Mouse (Mus musculus) gastrocnemius, adult 18-20 months (tissue): ENCODE measurements around the gene Nipal4. TPM values are rescaled to one million over a fixed set of nuclear protein-coding genes. Genes with fewer than 3 reads are reported as not detected.
"Not testable (repeated sequence)": the region's sequence is repeated elsewhere in the genome, so short reads cannot be mapped to it uniquely, and the experiment has no call there.

Experiments
- DNase-seq: peaks from one replicate; pipeline ENCODE4 v3.0.0; 2021; ENCODE audit warnings: low spot score
- long read RNA-seq, 2 experiments: library from polyadenylated mRNA; stranded (forward); transcript quantifications; one replicate each; pipeline ENCODE4 v2.0.0; 2021
- total RNA-seq, 2 experiments: library from RNA; stranded (reverse); gene quantifications; 2 replicates each; pipeline ENCODE4 v1.2.3; 2021

Gene Nipal4
- not detected for total RNA-seq
- long read RNA-seq, experiment 1: 0 reads
- long read RNA-seq, experiment 2: 0 reads

DNA sequence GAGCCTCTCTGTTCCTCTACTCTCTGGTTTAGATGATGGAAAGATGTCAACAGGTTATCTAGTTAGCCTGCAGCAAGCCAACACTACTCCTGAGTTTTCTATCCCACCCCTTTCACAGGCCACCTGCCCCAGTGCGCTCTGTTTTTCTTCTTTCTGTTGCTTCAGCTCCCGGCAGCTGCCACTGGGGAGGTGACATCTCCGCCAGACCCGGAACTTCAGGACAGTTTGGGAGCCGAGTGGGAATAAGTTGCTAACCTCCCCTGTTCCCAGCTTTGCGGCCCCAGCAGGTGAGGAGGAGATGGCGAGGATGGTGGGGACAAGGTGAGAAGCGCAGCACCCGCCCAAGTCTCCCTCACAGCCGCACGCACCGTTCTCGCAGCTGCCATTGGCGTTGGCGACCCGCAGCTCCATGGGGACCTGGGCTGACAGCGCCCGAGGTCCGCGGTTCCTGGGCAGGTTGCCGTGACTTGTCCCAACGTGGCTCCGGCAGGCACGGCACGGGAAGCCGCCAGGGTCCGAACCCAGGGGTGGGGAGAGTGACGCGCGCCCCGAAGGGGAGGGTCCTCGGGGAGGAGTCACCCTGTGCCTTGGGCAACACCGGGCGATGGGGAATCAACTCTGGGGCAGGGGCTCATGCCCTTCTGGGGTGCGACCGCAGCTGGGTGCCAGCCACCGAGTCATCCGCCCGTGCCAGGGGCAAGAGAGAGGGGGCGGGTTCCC is at the start of gene Nipal4:
Gene Nipal4, minus strand, starts transcription at position 643 of the 720 bp plus-strand sequence.
- DNase-seq: no peak

GRCm38 (mm10) chr11:46215354-46215753 is 49.0 kb upstream of the Nipal4 start:
- DNase-seq: peak; percentile 57

DNA sequence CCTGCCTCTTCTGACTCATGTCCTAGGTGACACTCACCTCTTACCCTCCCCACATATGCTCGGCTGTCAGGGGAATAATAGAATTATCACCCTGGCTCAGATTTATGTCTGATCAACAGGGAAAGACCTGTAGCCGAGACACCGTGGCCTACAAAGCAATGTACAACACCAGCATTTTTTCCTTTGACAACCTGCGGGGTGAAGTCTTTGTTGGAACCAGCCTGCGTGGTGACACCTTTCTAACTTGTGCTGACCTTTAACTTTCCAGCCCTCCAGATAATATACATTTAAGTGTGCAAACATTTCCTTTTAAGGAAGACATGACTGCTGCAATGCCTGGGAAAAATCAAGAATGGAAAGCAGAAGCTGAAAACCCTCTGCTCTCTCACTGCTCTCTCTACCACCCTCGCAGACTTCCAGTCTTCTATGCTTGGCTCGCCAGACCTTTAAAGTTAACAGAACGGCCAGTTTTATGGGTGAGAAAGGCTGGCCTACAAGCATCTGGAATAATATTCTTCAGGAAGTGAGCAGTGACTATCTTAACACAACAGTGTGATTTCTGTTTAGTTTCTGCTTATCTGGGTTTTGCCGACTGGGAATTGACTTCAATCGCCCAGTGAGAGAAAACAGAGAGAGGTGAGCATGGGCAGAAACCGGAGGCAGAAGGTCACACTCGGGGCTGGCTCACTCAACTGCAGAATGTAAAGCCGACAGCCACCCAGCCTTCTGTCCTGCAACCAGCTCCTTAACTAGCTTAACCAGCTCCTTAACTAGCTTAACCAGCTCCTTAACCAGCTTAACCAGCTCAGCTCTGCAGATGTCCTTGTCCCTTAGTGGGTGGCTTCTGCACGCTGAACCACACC is 48.3 kb upstream of the Nipal4 start:
- no peak for DNase-seq

GRCm38 (mm10) chr11:46213844-46214243 is 47.5 kb upstream of the Nipal4 start:
- DNase-seq: no peak

DNA sequence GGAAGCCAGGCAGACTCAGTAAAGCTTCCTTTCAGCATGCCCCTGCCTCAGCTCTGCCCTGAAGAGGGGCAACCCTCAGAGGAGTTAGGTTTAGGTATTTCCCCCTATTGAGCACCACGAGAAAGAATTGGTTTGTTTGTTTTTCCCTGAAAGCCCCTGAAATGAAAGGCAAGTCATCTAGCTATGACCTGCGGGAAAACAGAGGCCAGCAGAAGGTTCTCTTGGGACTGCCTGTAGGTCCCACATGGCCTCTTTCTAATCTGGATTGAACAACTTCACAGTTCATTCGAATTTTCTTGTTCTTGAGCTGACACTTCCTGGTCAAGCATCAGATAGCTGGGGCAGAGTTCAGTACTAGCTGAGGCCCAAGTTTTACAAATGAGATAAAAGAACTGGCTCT is 45.5 kb upstream of the Nipal4 start:
- no peak for DNase-seq

- DNase-seq: no peak
Observed at GRCm38 (mm10) chr11:46209884-46210283, 43.6 kb upstream of the Nipal4 start.

GRCm38 (mm10) chr11:46205639-46206409 is 39.5 kb upstream of the Nipal4 start:
- DNase-seq: no peak

DNA sequence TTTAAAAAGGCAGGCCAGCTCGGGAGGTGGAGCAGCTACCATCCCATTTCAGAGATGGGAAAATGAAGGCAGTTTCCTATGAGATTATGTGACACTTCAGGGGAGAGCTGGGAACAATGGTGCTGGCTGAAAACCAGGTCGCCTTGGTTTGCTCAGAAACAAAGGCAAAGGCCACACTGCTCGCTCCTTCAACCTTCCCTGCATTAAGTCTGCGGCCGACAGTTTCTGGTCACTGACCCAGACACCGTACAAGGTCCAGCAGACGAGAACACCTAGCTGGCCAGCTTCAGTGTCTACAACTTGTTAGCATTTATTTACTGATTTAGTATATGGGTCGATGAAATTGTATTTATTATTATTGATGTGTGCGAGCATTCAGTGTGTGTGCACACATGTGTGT is 38.5 kb upstream of the Nipal4 start:
- DNase-seq: no peak

DNA sequence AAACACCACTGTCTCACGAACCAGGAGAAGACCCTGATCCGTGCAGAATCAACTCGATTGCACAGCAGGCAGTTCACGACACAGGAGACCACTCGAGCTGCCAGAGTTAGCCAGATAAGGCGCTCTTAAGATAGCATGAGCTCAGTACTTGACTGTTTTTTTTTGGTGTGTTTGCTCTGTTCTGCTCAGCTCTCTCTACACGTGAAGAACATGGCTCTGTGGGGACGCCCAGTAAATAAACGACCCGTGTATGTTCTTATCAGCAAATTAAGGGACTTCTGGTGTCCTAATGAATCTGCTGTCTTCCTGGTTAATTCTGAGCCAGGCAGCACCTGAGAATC is 36.2 kb upstream of the Nipal4 start:
- no peak for DNase-seq

DNA sequence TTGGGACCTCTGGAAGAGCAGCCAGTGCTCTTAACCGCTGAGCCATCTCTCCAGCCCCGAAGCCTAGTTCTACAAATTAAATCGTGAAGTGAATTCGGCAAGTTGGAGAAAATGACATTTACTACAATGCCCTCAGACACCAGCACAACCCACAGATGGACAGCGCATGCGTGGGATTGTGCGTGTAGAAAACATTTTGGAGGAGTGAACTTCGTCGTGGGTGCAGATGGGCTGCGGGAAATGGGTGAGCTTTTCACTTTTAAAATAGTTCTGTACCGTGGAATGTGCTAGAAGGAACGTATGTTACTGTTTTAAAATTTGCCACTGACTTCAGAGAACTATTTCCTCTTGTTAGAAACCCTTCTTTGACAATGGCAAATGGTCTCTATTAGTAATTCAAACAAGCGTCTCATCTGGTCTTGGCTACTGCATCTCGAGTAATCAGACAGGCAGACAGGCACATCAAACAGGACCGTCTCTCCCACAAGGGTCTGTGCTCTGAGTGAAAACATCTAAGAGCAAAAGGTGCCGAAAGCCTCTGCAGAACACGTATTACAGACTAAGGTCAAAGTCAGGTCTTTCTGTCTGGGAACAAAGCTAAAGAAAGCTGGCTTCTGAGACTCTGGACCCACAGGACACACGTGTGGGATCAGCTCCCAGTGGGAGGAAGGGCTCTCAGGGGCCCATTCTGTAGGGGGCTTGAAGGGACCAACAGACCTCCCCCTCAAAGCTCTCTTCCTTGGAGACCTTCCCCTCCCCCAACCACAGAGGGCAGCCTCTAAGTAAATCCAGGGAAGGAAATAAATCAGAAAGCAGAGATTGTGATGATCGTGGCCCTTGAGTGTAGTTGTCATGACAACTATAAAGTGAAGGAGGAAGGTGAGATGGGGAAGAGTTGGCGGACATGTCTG is 35.6 kb upstream of the Nipal4 start:
- DNase-seq: no peak

DNA sequence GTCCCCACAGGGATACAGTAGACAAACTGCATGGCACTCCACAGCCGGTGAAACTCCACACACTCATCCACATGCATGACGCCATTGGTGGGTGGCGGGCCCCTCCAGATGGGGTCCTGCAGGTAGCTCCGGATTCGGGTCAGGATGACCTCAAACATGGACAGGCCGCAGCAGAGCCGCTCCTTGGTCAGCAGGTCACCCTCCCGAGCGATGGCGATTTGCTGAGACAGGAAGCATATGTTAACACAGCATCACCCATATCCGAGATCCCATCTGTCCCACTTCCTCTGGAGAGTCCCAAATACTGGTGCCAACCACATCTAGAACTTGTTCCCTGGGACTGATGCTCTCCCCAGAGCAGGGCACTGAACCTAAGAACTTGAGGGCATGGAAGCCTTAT is 34.4 kb upstream of the Nipal4 start:
- no peak for DNase-seq

- DNase-seq: no peak
Observed at GRCm38 (mm10) chr11:46194175-46194574, 27.9 kb upstream of the Nipal4 start.

DNA sequence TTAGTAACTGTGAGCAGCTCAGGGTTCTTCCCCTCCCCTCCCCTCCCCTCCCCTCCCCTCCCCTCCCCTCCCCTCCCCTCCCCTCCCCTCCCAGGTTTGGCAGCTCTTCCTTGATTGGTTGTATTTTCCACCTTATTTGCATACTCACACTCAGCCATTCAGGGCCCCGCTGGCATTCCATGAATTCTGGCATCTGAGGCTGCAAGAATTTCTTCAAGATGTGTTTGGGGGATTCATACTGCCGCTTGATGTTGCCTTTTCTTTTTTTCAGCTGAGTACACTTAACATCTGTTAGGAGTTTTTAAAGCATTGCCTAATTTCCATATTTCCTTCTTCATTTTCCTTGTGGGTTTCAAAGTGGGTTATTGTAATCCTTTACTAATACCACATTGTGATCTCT is 22.0 kb upstream of the Nipal4 start:
- DNase-seq: no peak

DNA sequence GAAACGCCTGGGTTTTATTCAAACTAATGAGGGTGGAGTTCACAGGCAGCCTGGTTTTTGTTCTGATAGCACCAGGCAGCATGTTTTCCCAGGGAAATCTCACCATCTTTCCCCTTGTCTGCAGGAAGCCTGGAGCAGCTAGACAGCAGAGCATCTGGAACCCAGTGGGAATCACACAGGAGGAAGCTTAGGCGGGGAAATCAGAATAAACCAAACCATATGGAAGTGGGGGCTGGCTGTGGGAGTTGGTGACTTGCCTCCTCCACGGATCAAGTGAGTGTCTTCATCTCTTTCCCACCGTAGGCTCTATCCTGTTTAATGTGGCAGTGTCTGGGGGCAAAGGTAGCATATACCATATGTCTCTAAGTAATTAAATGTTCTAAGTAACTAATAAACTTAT is 19.2 kb upstream of the Nipal4 start:
- DNase-seq: no peak

GRCm38 (mm10) chr11:46184946-46185345 is 18.6 kb upstream of the Nipal4 start:
- DNase-seq: no peak

DNA sequence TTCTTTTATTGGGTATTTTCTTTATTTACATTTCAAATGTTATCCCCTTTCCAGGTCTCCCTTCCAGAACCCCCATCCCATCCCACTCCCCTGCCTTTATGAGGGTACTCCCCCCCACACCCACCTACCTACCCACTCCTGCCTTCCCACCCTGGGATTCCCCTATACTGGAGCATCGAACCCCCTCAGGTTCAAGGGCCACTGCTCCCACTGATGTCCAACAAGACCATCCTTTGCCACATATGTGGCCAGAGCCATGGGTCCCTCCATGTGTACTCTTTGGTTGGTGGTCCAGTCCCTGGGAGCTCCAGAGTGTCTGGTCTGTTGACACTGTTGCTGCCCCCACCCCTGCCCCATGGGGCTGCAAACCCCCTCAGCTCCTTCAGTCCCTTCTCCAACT is 15.7 kb upstream of the Nipal4 start:
- DNase-seq: not testable (repeated sequence)

DNA sequence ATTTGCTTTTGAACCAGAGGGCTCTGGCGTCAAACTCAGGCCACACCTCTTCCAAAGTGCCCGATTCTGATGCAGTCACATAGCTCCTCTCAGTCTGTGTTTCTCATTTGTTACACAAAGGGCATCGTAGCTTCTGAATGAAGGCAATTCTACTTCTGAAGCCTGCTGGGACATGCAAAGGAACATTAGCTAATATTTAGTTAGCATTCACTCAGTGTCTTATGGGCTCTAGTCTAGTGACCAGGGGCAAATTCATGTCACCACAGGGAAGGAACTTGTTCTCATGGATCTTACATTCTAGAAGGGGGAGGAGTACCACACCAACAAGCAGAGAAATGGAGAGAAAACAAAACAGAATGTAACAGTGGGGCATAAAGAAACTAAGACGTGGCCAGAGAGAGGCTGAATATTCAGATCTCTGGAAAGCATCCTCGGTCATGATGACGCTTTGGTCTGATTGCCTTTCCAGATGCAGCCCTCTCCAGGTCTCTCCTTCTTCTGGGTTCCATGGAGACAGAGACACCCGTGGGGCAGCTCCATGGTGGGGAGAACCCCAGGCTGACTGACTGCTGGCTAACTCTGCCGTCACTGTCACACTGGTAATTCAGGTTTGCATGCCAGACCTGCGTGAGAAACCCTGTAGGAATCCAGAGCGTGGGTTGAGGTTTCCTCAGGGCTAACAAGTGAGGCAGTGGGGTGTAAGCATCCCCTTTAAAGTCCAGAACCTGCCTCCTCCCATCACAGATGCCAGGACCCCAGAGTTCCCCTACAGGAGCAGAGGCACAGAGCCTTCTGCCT is 11.1 kb upstream of the Nipal4 start:
- DNase-seq: no peak

DNA sequence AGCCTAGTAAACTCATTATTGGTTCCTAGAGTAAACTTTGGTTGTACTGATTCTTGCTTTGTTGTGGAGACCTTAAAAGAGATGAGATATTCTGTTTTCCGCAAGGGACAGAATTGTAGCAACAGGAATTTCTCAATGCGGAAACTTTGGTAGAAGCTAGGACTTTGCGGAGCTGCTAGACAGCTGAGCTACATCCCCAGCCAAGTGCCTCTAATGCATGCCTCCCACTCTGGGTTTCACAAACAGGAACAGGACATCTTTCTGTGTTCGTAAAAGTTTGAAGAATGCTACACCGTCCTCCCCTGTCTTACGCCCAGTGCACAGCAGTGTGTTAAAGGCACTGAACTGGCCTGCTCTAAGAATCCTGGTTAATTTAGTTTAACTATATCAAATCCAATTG is 9.8 kb upstream of the Nipal4 start:
- DNase-seq: no peak

DNA sequence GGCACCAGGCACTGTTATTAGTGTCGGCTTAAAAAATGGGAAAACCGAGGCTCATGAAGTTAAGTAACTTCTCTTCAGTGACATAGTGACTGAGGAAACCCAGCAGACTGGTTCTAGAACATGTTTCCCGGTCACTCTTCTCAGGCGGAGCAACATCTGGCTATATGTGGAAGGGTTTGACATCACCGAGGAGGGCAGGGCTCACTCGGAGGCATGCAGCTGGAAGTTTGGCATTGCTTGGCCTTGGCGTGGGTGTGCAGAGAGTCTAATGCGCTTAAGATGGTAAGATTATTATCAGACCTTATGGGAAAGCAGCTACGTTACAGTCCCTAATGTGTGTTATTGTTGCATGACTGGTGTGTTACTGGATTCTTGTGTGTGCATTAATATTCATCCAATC is 5.8 kb upstream of the Nipal4 start:
- DNase-seq: no peak

GRCm38 (mm10) chr11:46169908-46170307 is 3.6 kb upstream of the Nipal4 start:
- DNase-seq: no peak
